Mouse (Mus musculus) gastrocnemius, adult 2 months (tissue): ENCODE data around the gene Ednrb. TPM values are rescaled to one million over a fixed set of nuclear protein-coding genes. Genes with fewer than 3 reads are reported as not detected.

Source experiments
- DNase-seq: peaks from one replicate; pipeline ENCODE4 v3.0.0; 2022
- H3K27ac ChIP-seq: fragments of 200-600 bp; 2 replicates; pipeline ENCODE4 v1.8.1; 2022; ENCODE audit warnings: mild to moderate bottlenecking
- H3K4me3 ChIP-seq: fragments of 200-600 bp; 2 replicates; pipeline ENCODE4 v1.8.1; 2022; ENCODE audit warnings: mild to moderate bottlenecking, moderate library complexity
- CTCF ChIP-seq: fragments of 200-600 bp; IDR thresholded peaks from 2 replicates; pipeline ENCODE4 v1.8.1; 2022; ENCODE audit warnings: antibody characterized with exemption, mild to moderate bottlenecking, moderate library complexity
- intact Hi-C: fragments of 180-260 bp; cut with DNase I; formaldehyde crosslinking; loops from one replicate; pipeline ENCODE4 v1.15.1; 2025
- total RNA-seq, 2 experiments: library from RNA; stranded (reverse); gene quantifications; 2 replicates each; pipeline ENCODE4 v1.2.3; 2021

Gene Ednrb
- total RNA-seq, 2 experiments from 2014 or later, result 5.8 to 10.5 TPM

GRCm38 (mm10) chr14:103843371-103844001 is 716 bp downstream of the Ednrb start:
- peak; percentile 64 for DNase-seq
- TF ChIP-seq CTCF, result peak; percentile 16; the same call in 1 of the 2 replicates
- intact Hi-C loops, result loop anchor here (10.0 kb wide), 1 partner anchor 119 kb away; no protein-coding TSS in a partner anchor
- Histone ChIP-seq H3K4me3 (peak overlapping the region; percentile 75), H3K27ac (peak overlapping the region; percentile 86)

GRCm38 (mm10) chr14:103842896-103843295 is 1.3 kb downstream of the Ednrb start:
- Histone ChIP-seq H3K27ac (peak overlapping the region; percentile 86), H3K4me3 (peak overlapping the region; percentile 75)
- DNase-seq, result peak; percentile 20
- TF ChIP-seq CTCF, result no peak
- intact Hi-C loops, result loop anchor here (10.0 kb wide), 1 partner anchor 118 kb away; no protein-coding TSS in a partner anchor

GRCm38 (mm10) chr14:103840436-103840835 is 3.8 kb downstream of the Ednrb start:
- no peak for DNase-seq
- intact Hi-C loops, result loop anchor here (10.0 kb wide), 1 partner anchor 116 kb away; no protein-coding TSS in a partner anchor
- peak overlapping the region; percentile 75 for H3K4me3 ChIP-seq
- no peak for TF ChIP-seq CTCF
- 0 out of 2 replicates have a peak overlapping the region, but pooled peaks have one; percentile 86 for H3K27ac ChIP-seq

- Histone ChIP-seq H3K4me3 (peak overlapping the region; percentile 17), H3K27ac (no peak overlapping the region)
- intact Hi-C loops, result no loop called here
- no peak for TF ChIP-seq CTCF
- no peak for DNase-seq
Observed at GRCm38 (mm10) chr14:103838887-103839286, 5.3 kb downstream of the Ednrb start.

GRCm38 (mm10) chr14:103834589-103834988 is 9.6 kb downstream of the Ednrb start:
- no peak for DNase-seq
- Histone ChIP-seq H3K27ac (0 out of 2 replicates have a peak overlapping the region, but pooled peaks have one; percentile 4), H3K4me3 (peak overlapping the region; percentile 13; the same call in 1 of the 2 replicates)
- intact Hi-C loops, result no loop called here
- TF ChIP-seq CTCF, result no peak

GRCm38 (mm10) chr14:103834147-103834546 is 10.1 kb downstream of the Ednrb start:
- no peak for DNase-seq
- Histone ChIP-seq H3K27ac (0 out of 2 replicates have a peak overlapping the region, but pooled peaks have one; percentile 4), H3K4me3 (peak overlapping the region; percentile 13; the same call in 1 of the 2 replicates)
- no peak for TF ChIP-seq CTCF
- intact Hi-C loops, result no loop called here

- Histone ChIP-seq H3K27ac (no peak overlapping the region), H3K4me3 (no peak overlapping the region)
- TF ChIP-seq CTCF, result no peak
- intact Hi-C loops, result no loop called here
- no peak for DNase-seq
Observed at GRCm38 (mm10) chr14:103832472-103832871, 11.7 kb downstream of the Ednrb start.

- H3K4me3 ChIP-seq, result no peak overlapping the region
- intact Hi-C loops, result no loop called here
- no peak overlapping the region for H3K27ac ChIP-seq
- DNase-seq, result no peak
- TF ChIP-seq CTCF, result no peak
Observed at GRCm38 (mm10) chr14:103831007-103831406, 13.2 kb downstream of the Ednrb start.

- DNase-seq, result no peak
- intact Hi-C loops, result no loop called here
- TF ChIP-seq CTCF, result no peak
- H3K27ac ChIP-seq, result no peak overlapping the region
- no peak overlapping the region for H3K4me3 ChIP-seq
Observed at GRCm38 (mm10) chr14:103826343-103826742, 17.9 kb downstream of the Ednrb start.

- DNase-seq, result no peak
- Histone ChIP-seq H3K27ac (no peak overlapping the region), H3K4me3 (no peak overlapping the region)
- intact Hi-C loops, result no loop called here
- no peak for TF ChIP-seq CTCF
Observed at GRCm38 (mm10) chr14:103825934-103826333, 18.3 kb downstream of the Ednrb start.

GRCm38 (mm10) chr14:103823501-103823900 is 20.7 kb downstream of the Ednrb start:
- intact Hi-C loops, result no loop called here
- DNase-seq, result no peak
- no peak overlapping the region for H3K4me3 ChIP-seq
- TF ChIP-seq CTCF, result no peak
- no peak overlapping the region for H3K27ac ChIP-seq

- no peak overlapping the region for H3K27ac ChIP-seq
- no peak for DNase-seq
- intact Hi-C loops, result no loop called here
- H3K4me3 ChIP-seq, result no peak overlapping the region
- TF ChIP-seq CTCF, result no peak
Observed at GRCm38 (mm10) chr14:103822590-103822989, 21.6 kb downstream of the Ednrb start.

GRCm38 (mm10) chr14:103816637-103817308 is 27.4 kb downstream of the Ednrb start:
- intact Hi-C loops, result no loop called here
- no peak for DNase-seq
- Histone ChIP-seq H3K4me3 (peak overlapping the region; percentile 59), H3K27ac (peak overlapping the region; percentile 85)
- TF ChIP-seq CTCF, result no peak
